Mouse (Mus musculus) stomach, postnatal 0 days (tissue): ENCODE measurements around the gene Actn1. TPM values are rescaled to one million over a fixed set of nuclear protein-coding genes. Genes with fewer than 3 reads are reported as not detected.
A peak's percentile ranks its signal among the peaks of the same experiment; 100 is the strongest.

Source experiments
- ATAC-seq: fragments of 200-750 bp; cut with Nextera tagmentation; 2 replicates; pipeline ENCODE4 v1.8.0; 2017; ENCODE audit not compliant: low FRiP score, low TSS enrichment
- DNase-seq: peaks from one replicate; pipeline ENCODE4 v3.0.0-alpha.2; 2016; ENCODE audit warnings: low spot score
- H3K27ac ChIP-seq: fragments of 300-500 bp; sonication (generic); replicated peaks from 2 replicates; pipeline ENCODE4 v1.5.1; 2014; ENCODE audit warnings: mild to moderate bottlenecking, control low read depth
- H3K27me3 ChIP-seq: fragments of 300-500 bp; sonication (generic); 2 replicates; pipeline ENCODE4 v1.6.1; 2014; ENCODE audit warnings: low read length; ENCODE audit not compliant: control insufficient read depth, insufficient read depth
- H3K36me3 ChIP-seq: fragments of 300-500 bp; sonication (generic); 2 replicates; pipeline ENCODE4 v1.6.1; 2014; ENCODE audit warnings: low read length, mixed read lengths; ENCODE audit not compliant: control insufficient read depth, insufficient read depth
- H3K4me1 ChIP-seq: fragments of 300-500 bp; sonication (generic); replicated peaks from 2 replicates; pipeline ENCODE4 v1.6.1; 2014; ENCODE audit warnings: antibody characterized with exemption; ENCODE audit not compliant: control insufficient read depth, insufficient read depth
- H3K4me2 ChIP-seq: fragments of 300-500 bp; sonication (generic); replicated peaks from 2 replicates; pipeline ENCODE4 v1.6.1; 2014; ENCODE audit warnings: low read depth, mild to moderate bottlenecking, control low read depth, moderate library complexity
- H3K4me3 ChIP-seq: fragments of 300-500 bp; sonication (generic); 2 replicates; pipeline ENCODE4 v1.5.1; 2014; ENCODE audit warnings: low read depth, low read length, control low read depth
- H3K9ac ChIP-seq: fragments of 300-500 bp; sonication (generic); 2 replicates; pipeline ENCODE4 v1.6.1; 2014; ENCODE audit warnings: mild to moderate bottlenecking, low read length, control low read depth, mixed read lengths
- H3K9me3 ChIP-seq: fragments of 300-500 bp; sonication (generic); 2 replicates; pipeline ENCODE4 v1.6.1; 2016; ENCODE audit warnings: low read length; ENCODE audit not compliant: control insufficient read depth
- CTCF ChIP-seq: IDR thresholded peaks from 2 replicates; pipeline ENCODE4 v1.5.1; 2016; ENCODE audit warnings: antibody characterized with exemption, low read depth, mild to moderate bottlenecking, moderate library complexity
- EP300 ChIP-seq: optimal IDR thresholded peaks from 2 replicates; pipeline ENCODE3; 2016; ENCODE audit warnings: antibody characterized with exemption
- WGBS: fragments of 180-500 bp; shearing (Covaris S2); extraction: QIAGEN DNeasy Blood & Tissue Kit; methylation state at CpG from one replicate; pipeline ENCODE4 v1.1.7; 2014; 5-methylcytosine and 5-hydroxymethylcytosine counted together
- polyA plus RNA-seq: library from polyadenylated mRNA; unstranded; fragments of >200 nt; fragmentation: Nextera tagmentation; extraction: Ambion mirVana; gene quantifications from 2 replicates; pipeline ENCODE4 v1.2.1, GENCODE M21; 2015

Gene Actn1
- polyA plus RNA-seq, 1 experiment from 2014 or later = 36.8 TPM

GRCm38 (mm10) chr12:80133011-80133545 lies 127.1 kb downstream of the Actn1 start:
- H3K9ac ChIP-seq = peak overlapping the region; percentile 93; the same call in 1 of the 2 replicates
- no peak overlapping the region for H3K4me3 ChIP-seq
- H3K27ac ChIP-seq = peak overlapping the region; percentile 99
- no peaks in the 10 kb centered on the region for H3K27me3 ChIP-seq
- H3K4me2 ChIP-seq = peak overlapping the region; percentile 70; the same call in 1 of the 2 replicates
- H3K36me3 ChIP-seq = no peaks in the 10 kb centered on the region
- H3K4me1 ChIP-seq = peaks cover 18% of the 10 kb centered on the region
- ATAC-seq = peak; percentile 28
- WGBS = 43% methylated on average over 9 of the region's 9 CpGs
- no peak for TF ChIP-seq EP300
- no peak for TF ChIP-seq CTCF
- no peak for DNase-seq
- no peaks in the 10 kb centered on the region for H3K9me3 ChIP-seq

- peak overlapping the region; percentile 70 for H3K4me2 ChIP-seq
- DNase-seq (peak; percentile 89), ATAC-seq (peak; percentile 82)
- H3K9ac ChIP-seq = peak overlapping the region; percentile 93
- WGBS = under 1% methylated on average over 66 of the region's 66 CpGs
- peaks cover 18% of the 10 kb centered on the region for H3K4me1 ChIP-seq
- peak overlapping the region; percentile 62 for H3K4me3 ChIP-seq
- no peaks in the 10 kb centered on the region for H3K27me3 ChIP-seq
- H3K9me3 ChIP-seq = no peaks in the 10 kb centered on the region
- TF ChIP-seq EP300 = no peak
- peak; percentile 97 for TF ChIP-seq CTCF
- H3K27ac ChIP-seq = peak overlapping the region; percentile 99
- no peaks in the 10 kb centered on the region for H3K36me3 ChIP-seq
These were observed 127.7 kb downstream of the Actn1 start for GRCm38 (mm10) chr12:80132250-80133003.

- Histone ChIP-seq H3K4me1 (peaks cover 18% of the 10 kb centered on the region), H3K4me3 (peak overlapping the region; percentile 62), H3K9me3 (no peaks in the 10 kb centered on the region), H3K9ac (peak overlapping the region; percentile 93), H3K4me2 (peak overlapping the region; percentile 70), H3K27me3 (no peaks in the 10 kb centered on the region), H3K27ac (peak overlapping the region; percentile 99), H3K36me3 (no peaks in the 10 kb centered on the region)
- 27% methylated on average over 17 of the region's 17 CpGs for WGBS
- DNase-seq = no peak
- no peak for ATAC-seq
- no peak for TF ChIP-seq EP300
These were observed 128.6 kb downstream of the Actn1 start for GRCm38 (mm10) chr12:80131359-80132249.

GRCm38 (mm10) chr12:80130558-80131358 lies 129.4 kb downstream of the Actn1 start:
- peak; percentile 78 for DNase-seq

GRCm38 (mm10) chr12:80129531-80129930 lies 130.6 kb downstream of the Actn1 start:
- peaks cover 21% of the 10 kb centered on the region for H3K4me1 ChIP-seq
- 0 out of 2 replicates have a peak overlapping the region, but pooled peaks have one; percentile 3 for H3K4me2 ChIP-seq
- TF ChIP-seq EP300 (no peak), CTCF (peak; percentile 65)
- ATAC-seq (no peak), DNase-seq (peak; percentile 63)
- H3K9me3 ChIP-seq = no peaks in the 10 kb centered on the region
- no peak overlapping the region for H3K9ac ChIP-seq
- peak overlapping the region; percentile 89 for H3K27ac ChIP-seq
- no peak overlapping the region for H3K4me3 ChIP-seq
- 95% methylated on average over 8 of the region's 8 CpGs for WGBS
- no peaks in the 10 kb centered on the region for H3K27me3 ChIP-seq
- H3K36me3 ChIP-seq = 0 out of 2 replicates have a peak, but pooled peaks cover 3% of the 10 kb centered on the region

More at GRCm38 (mm10) chr12:80130558-80131358, 129.4 kb downstream of the Actn1 start:
- Histone ChIP-seq H3K4me1 (peaks cover 18% of the 10 kb centered on the region), H3K4me2 (peak overlapping the region; percentile 70), H3K4me3 (peak overlapping the region; percentile 62), H3K27me3 (no peaks in the 10 kb centered on the region), H3K36me3 (no peaks in the 10 kb centered on the region), H3K9me3 (no peaks in the 10 kb centered on the region), H3K27ac (peak overlapping the region; percentile 99), H3K9ac (peak overlapping the region; percentile 93)
- no peak for TF ChIP-seq EP300
- TF ChIP-seq CTCF = no peak
- peak; percentile 55 for ATAC-seq
- 6% methylated on average over 5 of the region's 6 CpGs for WGBS
